Mouse (Mus musculus) right cerebral cortex, adult 2 months (tissue): Measurements from ENCODE around the gene Tbl2.

Experiments
- DNase-seq, 2 experiments: peaks; one replicate each; pipeline ENCODE4 v3.0.0; 2021 to 2022; ENCODE audit warnings: low spot score in 2 of 2

Gene Tbl2

GRCm38 (mm10) chr5:135186621-135187348 is 37.3 kb downstream of the Tbl2 start, which contains the start of gene Baz1b:
Baz1b (plus strand) TSS chr5:135187264.
- DNase-seq = peak; percentile 97 to 98

- DNase-seq = peak; percentile 38 to 40
These were observed 38.1 kb downstream of the Tbl2 start for GRCm38 (mm10) chr5:135187349-135188213.

GRCm38 (mm10) chr5:135188214-135188554 is 38.7 kb downstream of the Tbl2 start:
- no peak for DNase-seq

- DNase-seq = no peak
These were observed 40.0 kb downstream of the Tbl2 start for GRCm38 (mm10) chr5:135189281-135190022.

- peak; percentile 74 to 80 for DNase-seq
These were observed 42.2 kb downstream of the Tbl2 start for GRCm38 (mm10) chr5:135191620-135192019.

- DNase-seq = no peak
These were observed 43.0 kb downstream of the Tbl2 start for GRCm38 (mm10) chr5:135192431-135192830.

- no peak for DNase-seq
These were observed 46.9 kb downstream of the Tbl2 start for GRCm38 (mm10) chr5:135196367-135196766.

GRCm38 (mm10) chr5:135202763-135203162 is 53.3 kb downstream of the Tbl2 start:
- DNase-seq = no peak

- no peak for DNase-seq
These were observed 58.7 kb downstream of the Tbl2 start for GRCm38 (mm10) chr5:135208197-135208596.
